Mouse (Mus musculus): ENCODE results near the gene Dcaf12l2.

The Dcaf12l2 gene

DNA sequence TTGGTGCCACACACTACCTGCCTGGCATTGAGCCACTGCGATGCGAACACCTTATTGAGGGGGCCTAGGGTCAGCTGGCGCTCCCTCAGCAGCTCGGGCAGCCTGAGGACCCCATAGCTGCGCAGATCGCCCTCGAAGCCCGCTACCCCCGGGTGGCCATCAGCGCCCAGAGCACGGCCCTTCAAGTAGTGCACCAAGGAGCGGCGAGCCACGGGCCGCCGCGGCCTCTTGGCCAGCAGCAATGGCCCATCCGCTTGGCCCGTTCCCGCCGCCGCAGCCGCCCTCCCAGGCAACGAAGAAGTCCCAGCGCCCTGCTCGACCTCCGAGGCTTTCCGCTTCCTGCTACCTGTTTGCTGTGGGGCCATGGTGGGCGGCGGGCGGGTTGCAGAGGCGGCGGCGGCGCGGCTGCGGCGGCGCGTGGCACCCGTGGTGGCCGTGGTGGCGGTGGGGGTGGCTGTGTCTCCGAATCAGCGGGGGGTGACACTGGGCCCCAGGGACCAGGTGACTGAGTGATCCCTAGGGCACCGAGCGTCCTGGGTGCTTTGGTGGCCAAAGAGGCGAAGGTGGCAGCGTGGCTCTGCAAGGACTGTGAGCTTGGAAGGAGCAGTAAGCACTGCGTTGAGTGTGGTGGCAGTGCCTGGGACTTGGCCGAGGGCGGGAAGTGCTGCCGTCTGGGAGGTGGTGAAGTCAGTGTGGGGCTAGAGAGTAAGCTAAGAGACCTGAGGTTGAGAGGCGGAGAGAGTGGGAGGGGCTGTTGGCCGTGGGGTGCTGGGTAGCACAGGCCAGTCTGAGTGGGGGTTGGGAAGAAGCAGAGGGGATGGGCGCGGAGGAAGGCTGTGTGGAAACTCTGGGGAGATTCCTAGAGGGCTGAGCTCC is at the start of gene Dcaf12l2:
TSS of gene Dcaf12l2 (minus strand) at position 697 of the 876 bp plus-strand sequence.
- DNase-seq (ENCODE audit: low spot score in 2 of 2), result no peak

- DNase-seq (ENCODE audit: low spot score in 2 of 2), result no peak
Measured at GRCm38 (mm10) chrX:44367280-44367645, 879 bp downstream of the Dcaf12l2 start.
